Mouse (Mus musculus) thymus, postnatal 10 days (tissue): ENCODE measurements around the gene Irgm2.
A peak's percentile ranks its signal among the peaks of the same experiment; 100 is the strongest.
"Not testable (repeated sequence)": the region's sequence is repeated elsewhere in the genome, so short reads cannot be mapped to it uniquely, and the experiment has no call there.

Experiments
- DNase-seq, 2 experiments: peaks; one replicate each; pipeline ENCODE4 v3.0.0; 2021; ENCODE audit warnings: low spot score in 2 of 2

Irgm2 gene

DNA sequence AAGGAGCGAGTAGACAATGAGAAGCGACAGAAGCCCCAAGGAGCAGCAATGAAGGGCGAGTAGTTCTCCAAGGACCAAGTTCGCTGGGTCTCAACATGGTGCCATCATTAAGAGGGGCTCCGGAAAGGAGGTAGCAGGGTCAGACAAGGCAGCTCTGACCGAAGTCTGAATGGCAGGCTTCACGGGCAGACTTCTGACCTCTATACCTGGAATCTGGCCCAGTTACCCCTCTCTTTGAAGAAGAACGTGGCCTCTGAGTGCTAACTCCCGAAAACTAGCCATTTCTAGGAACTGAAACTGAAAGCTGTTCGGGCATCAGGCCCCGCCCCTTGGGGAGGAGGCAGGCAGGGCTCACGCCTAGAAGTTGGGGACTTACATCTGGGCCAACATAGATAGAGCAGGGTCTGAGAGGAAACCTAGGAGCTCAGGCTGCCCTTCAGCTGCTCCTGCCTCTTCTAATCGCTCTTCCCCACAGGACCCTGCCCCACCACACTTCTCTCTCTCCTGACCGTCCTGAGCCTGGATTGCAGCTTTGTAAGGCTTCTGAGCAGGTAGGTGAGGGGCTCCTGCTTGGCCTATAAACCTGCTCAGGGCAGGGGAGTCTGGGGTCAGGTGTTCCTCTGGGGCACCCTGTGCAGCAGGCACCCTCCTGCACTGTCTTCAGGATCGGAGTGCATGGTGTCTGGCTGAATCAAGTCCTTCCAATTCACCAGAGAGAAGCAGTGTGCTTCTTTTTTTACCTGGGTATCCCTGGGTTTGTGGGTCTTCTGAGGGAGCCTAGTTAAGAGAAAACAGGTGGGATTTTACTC, at the start of gene Irgm2, which contains the start of gene Igtp:
Gene Irgm2 (plus strand): TSS at position 390 of the 809 bp plus-strand sequence.
Gene Igtp (plus strand): TSS at position 328 of the 809 bp plus-strand sequence.
- peak; percentile 77 to 81 for DNase-seq

DNA sequence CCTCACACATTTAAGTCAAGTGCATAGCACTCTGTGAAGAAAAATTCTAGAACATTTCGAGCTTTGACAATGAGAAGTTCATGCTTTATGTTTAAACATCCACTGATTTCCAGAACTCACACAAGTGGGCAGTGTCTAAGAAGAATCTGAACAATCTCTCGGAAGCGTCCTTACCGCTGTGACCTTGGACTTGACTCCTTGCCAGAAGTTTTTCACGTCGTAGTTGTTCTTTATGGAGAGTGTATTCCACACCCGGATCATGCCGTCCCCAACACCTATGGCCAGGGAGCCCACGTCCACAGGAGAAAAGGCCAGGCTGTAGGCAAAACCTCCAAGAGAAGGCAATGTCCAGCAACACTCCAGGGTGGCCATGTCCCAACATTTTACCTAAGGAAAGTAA, 44.0 kb upstream of the Irgm2 start:
- DNase-seq: no peak

DNA sequence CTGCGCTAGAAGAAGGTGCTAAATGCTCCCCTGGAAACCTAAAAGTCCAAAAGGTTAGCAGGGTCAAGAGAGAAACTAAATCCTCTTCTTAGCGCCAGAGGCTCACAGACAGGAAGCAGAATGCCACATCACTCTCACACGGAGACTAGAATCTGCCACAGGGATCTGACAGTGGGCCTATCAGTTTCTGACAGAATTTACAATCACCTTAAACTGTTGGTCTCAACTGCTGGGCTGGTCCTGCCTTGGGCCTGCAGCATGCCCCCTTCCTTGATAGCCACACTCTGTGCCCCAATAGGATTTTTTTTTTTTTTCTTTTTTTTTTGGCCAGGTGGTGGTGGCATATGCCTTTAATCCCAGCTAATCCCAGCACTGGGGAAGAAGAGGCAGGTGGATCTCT, 42.5 kb upstream of the Irgm2 start:
- no peak for DNase-seq

DNA sequence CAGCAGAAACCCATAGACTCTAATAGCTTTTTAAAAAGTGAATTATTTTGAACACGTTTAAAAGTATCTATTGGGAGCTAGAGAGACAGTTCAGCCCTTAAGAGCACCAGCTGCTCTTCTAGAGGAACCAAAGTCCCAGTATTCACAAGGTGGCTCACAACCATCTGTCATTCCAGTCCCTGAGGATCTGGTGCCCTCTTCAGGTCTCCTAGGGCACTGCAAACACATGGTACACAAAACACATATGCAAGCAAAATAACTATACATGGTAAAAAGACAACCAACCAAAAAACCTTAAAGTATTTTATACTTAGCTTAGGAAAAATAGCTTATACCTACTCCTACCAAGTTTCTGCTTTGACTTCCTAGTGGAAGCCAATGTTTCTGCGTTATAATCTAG, 34.3 kb upstream of the Irgm2 start:
- DNase-seq: peak in 1 of 2 experiments; percentile 28

DNA sequence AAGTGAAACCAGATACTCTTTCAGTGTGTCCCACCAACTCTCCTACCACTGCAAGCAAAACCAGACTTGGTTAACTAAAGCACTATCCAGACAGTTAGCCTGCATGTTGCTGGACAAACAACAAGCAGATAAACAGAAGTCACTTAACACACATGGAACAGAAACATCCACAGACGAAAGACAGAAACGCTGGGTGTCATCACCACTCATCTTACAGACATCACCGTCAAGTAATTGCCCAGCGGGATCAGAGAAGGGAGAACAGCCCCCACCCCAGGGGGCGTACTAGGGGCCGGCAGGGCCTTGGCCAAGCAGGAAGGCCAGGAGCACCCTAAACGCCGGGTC, 31.6 kb upstream of the Irgm2 start:
- no peak for DNase-seq

DNA sequence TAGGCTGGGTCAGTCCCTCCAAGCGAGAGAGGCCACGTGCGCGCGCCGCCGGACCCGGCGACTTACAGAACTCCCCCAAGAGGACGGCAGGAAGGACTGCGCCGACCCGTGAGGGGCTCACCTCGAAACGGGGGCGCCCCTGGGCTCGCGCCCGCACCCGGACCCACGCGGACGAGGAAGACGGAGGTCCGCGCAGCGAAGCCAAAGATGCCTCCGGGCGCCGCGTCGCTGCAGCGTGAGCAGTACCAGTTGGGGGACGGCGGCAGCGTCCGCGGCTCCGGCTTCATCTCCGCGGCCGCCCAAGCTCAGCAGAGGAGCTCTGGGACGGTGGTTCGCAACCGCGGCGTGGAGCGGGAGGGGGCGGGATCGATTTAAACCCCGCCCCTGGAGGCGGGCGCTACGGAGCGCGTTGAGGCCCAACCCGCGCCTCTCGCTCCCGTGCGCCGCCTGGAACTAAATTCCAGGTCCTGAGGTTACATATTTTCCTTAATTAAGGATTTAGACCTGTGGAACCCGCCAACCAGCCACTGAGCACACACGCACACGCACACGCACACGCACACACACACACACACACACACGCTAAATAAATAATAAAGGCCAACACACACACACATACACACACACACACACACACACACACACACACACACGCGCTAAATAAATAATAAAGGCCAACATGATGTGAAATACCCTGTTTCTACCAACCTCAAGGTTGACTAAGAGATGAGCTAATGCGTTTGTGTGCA, 31.1 kb upstream of the Irgm2 start, which contains the start of gene Gemin5:
Gene Gemin5 (minus strand): TSS at position 373 of the 749 bp plus-strand sequence.
- DNase-seq: peak; percentile 77 to 88

DNA sequence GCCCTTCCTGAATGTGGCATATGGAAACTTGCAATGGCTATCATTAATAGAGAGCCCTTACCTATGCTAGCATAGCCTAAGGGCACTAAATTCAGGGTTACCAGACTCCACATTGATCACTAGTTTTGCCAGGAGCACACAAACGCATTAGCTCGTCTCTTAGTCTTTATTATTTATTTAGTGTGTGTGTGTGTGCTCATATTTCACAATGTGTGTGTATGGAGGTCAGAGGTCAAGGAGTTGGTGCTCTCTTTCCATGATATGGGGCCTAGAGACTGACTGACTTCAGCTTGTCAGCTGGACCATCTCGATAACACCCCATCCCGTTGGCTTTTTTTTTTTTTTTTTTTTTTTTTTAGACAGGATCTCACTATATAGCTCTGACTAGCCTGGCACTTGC, 29.8 kb upstream of the Irgm2 start:
- DNase-seq: no peak

DNA sequence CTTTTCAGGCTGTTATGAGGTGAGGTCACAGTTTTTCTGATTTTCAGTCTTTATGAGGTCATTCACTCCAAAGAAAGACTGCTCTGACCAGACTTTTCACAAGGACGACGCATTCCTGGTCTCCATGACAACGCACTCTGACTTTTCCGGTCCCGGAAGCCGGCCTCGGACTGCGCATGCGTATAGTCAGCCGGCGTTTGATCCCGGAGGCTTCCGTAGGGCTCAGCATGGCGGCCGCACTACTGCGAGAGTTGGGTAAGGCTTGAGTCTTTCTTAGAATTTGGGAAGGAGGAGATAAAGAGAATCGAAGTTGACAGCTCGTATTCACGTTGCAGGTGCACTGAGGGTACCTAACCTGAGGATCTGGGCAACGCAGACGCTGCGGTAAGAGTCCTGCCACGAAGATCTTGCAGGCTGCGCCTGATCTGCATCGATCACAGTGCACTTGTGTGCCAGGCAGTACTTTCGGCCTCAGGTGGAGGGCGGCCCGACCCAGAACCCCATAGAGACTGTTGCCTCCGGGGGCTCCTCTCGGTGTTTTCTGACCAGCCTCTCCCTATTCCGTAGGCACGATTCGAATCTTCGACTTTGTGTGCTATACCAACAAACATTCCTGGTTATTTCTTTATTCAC, 27.8 kb upstream of the Irgm2 start, which contains the start of gene Mrpl22:
Gene Mrpl22 (plus strand): TSS at position 203 of the 633 bp plus-strand sequence.
- DNase-seq: peak; percentile 92 to 98

DNA sequence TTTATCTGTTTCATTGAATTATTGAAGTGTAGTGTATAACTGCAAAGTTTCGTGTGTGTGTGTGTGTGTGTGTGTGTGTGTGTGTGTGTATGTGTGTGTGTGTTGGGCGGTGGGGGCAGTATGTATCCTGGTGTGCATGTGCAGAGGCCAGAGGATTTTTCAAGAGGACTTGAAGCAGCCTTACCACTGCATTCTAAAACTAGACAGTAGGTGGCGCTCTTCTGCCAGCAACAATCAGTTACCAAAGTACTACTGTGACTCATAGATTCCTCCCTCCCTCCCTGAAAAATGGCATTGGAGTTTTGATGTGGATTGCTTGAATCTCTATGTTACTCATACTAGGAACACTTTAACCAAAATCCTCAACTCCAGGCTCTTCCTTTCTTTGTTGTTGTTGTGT, 19.9 kb upstream of the Irgm2 start:
- DNase-seq: peak; percentile 59 to 81

DNA sequence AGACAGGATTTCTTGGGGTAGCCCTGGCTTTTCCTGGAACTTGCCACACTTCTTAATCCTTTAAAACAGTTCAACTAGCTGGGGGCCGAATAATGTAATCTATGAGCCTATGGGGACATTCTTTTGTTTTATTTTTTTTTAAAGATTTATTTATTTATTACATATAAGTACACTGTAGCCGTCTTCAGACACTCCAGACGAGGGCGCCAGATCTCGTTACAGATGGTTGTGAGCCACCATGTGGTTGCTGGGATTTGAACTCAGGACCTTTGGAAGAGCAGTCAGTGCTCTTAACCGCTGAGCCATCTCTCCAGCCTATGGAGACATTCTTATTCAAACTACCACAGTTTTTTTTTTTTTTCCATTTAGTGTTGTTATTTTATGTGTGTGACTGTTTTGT, 19.4 kb upstream of the Irgm2 start:
- DNase-seq: not testable (repeated sequence)

DNA sequence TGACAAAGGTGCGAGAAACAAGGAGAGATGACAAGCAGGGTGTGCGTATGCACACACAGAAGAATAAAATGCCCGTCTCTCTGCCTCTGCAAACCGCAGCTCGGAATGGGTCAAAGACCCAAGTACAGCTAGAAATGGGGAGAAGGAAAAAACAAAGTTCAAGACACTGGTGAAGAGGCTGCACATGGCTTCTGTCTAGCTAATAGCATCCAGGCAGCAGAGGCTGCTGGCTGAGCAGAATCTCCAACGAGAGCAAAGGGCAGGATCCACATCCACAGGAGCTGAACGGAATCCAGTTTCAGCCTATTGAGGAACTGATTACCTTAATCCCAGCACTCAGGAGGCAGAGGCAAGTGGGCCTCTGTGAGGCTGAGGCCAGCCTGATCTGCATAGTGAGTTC, 18.7 kb upstream of the Irgm2 start:
- no peak for DNase-seq

DNA sequence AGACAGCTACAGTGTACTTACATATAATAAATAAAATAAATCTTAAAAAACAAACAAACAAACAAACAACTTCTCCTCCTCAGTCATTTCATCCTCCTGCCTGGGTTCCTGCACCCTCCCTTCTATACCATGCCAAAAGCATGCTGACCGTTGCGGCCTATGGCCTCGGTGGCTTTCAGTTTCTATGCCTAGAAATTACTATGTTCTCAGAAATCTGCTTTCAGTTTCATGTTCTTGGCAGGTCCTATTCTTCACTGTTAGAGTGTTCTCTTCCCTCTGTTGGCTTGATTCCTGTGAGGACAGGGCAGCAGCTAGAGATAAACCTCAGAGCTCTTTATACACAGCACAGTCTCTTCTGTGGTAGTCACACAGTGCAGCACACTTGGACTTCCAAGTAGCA, 15.8 kb upstream of the Irgm2 start:
- no peak for DNase-seq

DNA sequence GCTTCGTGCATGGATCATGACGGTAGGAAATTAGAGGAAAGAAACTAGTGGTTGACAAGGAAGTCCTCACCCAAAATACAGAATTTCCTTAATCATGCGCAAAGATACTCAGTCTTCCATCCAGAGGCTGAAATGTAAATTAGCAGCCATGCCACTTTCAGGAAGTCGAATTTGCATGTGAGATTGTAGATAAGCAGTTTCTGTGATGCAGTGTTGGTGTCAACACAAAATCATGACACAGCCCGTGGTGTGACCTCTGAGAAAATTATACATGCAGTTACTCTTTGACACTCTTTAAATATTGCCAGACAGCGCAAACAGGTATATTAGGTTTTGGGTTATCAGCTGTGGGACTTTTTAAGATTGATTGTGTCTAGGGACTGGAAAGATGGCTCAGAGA, 9.7 kb upstream of the Irgm2 start:
- DNase-seq: no peak

DNA sequence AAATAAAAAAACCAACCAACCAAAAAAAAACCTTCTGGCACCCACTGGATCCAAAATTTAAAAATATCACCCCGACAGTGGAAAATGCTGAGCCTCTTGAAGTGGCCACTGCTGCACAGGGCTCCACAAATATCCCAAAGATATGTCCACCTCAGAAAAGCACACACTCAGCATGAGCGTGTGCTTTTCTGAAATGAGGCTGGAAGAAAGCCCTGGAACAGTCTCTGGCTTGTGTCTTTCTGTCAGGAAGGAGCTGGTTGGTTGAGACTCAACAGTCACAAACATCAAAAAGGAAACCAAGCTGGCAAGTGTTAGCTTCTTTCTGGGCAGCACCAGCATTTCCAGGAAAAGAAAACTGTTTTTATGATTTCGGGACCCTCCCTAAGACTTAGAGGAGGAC, 6.1 kb upstream of the Irgm2 start:
- DNase-seq: no peak

DNA sequence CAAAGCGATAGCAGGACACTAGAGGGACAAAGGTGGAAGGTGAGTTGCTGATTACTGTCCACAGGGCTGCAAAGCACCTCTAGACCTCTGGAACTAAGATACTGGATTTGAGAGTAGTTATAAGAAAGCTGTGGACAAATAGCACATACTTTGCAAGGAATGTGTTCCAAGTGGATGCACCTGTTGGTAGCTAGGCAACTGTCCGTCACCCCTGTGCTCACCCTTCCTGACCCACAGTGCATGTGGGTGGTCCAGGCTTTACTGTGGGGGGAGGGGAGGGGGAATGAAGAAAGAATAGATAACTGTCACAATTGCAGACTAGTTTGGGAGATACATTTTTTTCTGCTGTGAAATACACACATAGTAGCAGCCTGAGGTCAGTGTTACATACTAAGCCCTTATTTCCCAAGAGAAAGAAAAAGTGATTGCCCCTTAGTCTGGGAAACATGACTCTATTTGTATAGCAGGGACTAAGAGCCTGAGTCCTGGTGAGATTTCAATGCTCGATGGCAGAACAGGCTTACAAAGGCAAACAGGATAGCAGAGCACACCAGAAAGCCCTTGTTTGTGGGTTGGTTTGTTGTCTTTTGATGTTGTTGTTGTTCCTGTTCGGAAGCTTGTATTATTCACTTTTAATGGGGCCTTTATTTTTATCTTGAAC, 5.4 kb upstream of the Irgm2 start:
- no peak for DNase-seq

DNA sequence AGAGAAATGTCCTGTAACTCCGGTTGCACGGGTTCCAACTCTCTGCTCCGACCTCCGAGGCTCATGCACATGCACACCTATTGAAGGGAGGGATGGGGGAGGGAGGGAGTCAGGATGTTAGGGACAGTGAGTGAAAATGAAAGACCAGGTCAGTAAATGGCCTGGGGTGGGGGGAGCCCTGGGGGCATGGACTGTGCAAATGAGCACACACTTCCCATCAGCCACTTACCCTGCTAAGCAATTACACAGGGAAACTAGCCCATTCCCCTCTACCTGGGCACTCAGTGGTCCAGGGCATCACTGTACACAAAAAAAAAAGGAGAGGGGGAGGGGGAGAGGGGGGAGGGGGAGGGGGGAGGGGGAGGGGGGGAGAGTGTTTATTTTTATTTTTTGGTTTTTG, 755 bp upstream of the Irgm2 start:
- no peak for DNase-seq

DNA sequence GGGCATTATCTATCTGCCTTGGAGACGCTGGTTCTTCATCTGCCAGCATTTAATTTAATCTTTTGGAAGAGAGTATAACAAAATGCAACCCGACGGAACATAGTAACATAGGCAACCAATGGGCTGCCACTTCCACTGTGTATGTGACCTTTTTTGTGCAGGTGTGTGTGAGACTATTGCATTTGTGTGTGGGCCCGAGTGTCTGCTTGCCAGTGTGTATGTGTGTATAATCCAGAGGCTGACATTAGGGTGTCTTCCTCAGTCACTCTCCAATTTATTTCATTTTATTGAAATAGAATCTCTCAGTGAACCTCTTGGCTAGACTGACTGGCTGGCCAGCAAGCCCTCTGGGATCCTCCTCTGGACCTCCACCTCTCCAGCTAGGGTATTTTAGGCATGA, 808 bp downstream of the Irgm2 start:
- no peak for DNase-seq

DNA sequence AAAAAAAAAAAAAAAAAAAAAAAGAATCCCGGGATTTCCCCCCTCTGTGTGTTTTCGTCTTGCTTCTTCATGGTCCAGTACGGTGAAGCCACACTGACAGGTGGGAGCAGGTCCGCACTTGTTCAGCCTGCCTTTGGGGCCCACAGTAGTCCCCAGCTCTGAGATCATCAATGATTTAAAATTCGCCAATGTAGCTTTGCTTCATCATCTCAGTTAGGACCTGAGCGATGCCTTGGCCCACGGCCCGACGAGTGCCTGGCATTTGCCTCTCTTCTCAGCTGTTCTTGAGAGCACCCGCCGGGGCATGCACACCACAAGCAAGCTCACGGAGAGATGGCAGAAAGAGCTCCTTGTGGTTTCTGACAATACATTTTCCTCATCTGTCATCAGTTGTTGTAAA, 1.6 kb downstream of the Irgm2 start:
- DNase-seq: peak; percentile 46 to 48

DNA sequence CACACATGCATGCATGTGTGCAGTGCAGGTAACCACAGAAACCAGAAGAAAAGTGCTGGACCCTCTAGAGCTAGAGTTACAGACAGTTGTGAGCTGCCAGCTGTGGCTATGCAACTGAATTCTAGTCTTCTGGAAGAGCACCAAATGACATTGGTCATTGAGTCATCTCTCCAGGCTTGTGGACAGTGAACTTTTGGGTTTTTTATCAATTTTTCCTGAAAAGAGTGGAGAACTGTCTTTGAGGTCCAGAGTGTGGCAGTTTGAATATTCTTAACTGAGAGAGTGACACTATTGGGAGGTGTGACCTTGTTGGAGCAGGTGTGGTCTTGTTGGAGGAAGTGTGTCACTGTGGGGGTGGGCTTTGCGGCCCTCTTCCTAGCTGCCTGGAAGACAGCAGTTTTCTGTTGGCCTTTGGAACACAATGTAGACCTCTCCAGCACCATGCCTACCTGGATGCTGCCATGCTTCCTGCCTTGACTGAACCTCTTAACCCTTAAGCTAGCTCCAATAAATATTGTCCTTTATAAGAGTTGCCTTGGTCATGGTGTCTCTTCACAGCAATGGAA, 11.0 kb downstream of the Irgm2 start:
- peak in 1 of 2 experiments; percentile 41 for DNase-seq

DNA sequence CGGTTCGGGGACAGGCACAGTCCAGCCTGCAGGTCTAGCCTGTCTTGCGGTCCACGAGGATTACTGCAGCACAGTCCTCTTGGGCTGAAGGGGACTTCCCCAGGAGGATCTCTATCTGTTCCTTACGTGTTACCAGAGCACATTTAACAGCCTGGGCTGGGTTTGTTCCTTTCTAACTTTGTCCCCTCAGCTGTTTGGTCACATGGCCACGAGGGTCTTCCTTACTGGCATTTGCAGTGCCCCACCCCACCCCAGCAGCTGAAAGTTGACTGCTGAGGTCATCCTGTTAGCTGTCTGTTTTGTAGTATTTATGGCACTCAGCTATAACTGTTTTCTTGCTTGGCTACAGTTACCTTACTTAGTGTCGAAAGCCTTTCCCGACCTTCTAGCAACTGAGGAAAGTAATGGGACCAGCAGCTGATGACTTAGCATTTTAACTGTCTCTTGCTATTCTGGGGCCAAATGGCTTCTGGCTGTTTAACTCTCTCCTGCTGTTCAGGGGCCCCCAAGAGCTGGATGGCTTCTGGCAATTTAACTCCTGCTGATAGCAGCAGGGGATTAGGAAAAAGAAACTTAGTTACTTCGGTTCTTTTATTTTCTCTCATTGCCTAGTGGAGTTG, 11.8 kb downstream of the Irgm2 start:
- peak in 1 of 2 experiments; percentile 13 for DNase-seq

DNA sequence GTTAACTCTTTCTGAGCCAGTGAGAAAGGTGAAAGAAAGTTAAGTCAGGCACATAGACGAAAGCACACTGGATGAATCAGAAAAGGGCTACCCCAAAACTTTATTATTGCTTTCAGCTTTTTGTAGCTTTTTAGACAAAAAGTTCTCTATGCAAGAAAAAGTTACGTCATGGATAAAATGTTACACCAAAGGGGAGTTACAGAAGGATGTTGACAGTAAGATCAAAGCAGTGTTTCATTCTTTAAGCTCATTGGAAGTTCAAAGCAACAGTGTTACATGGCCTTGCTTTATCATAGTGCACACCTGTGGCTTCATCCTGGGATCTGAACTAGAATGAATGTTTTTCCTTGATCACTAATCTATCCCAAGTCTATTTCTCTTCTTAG, 12.3 kb downstream of the Irgm2 start:
- peak in 1 of 2 experiments; percentile 17 for DNase-seq
